Mouse (Mus musculus) intestine, embryonic 14.5 days (tissue): ENCODE data around the gene Vmn1r54. TPM values are rescaled to one million over a fixed set of nuclear protein-coding genes. Genes with fewer than 3 reads are reported as not detected.

Experiments
- ATAC-seq: fragments of 200-750 bp; cut with Nextera tagmentation; replicated peaks from 2 replicates; pipeline ENCODE4 v1.8.0; 2017; ENCODE audit warnings: low read depth, moderate number of reproducible peaks, moderate TSS enrichment, moderate library complexity; ENCODE audit not compliant: low FRiP score, low TSS enrichment
- DNase-seq: peaks from one replicate; pipeline ENCODE4 v3.0.0-alpha.2; 2018; ENCODE audit warnings: low spot score
- H3K27ac ChIP-seq: fragments of 300-500 bp; sonication (generic); 2 replicates; pipeline ENCODE4 v1.5.1; 2014; ENCODE audit warnings: low read depth, mild to moderate bottlenecking, control low read depth
- H3K27me3 ChIP-seq: fragments of 300-500 bp; sonication (generic); replicated peaks from 2 replicates; pipeline ENCODE4 v1.6.1; 2014; ENCODE audit warnings: low read length, control low read depth; ENCODE audit not compliant: control insufficient read depth, insufficient read depth
- H3K36me3 ChIP-seq: fragments of 300-500 bp; sonication (generic); 2 replicates; pipeline ENCODE4 v1.6.1; 2014; ENCODE audit warnings: low read length, control low read depth; ENCODE audit not compliant: control insufficient read depth, insufficient read depth
- H3K4me1 ChIP-seq: fragments of 300-500 bp; sonication (generic); replicated peaks from 2 replicates; pipeline ENCODE4 v1.6.1; 2014; ENCODE audit warnings: low read length, control low read depth, mixed read lengths; ENCODE audit not compliant: control insufficient read depth, insufficient read depth
- H3K4me2 ChIP-seq: fragments of 300-500 bp; sonication (generic); 2 replicates; pipeline ENCODE4 v1.6.1; 2014; ENCODE audit warnings: low read length
- H3K4me3 ChIP-seq: fragments of 300-500 bp; sonication (generic); 2 replicates; pipeline ENCODE4 v1.5.1; 2014; ENCODE audit warnings: low read depth, low read length, control low read depth, mixed read lengths
- H3K9ac ChIP-seq: fragments of 300-500 bp; sonication (generic); 2 replicates; pipeline ENCODE4 v1.6.1; 2014; ENCODE audit warnings: mild to moderate bottlenecking, low read length
- H3K9me3 ChIP-seq: fragments of 300-500 bp; sonication (generic); 2 replicates; pipeline ENCODE4 v1.6.1; 2016; ENCODE audit warnings: low read length, control low read depth; ENCODE audit not compliant: control insufficient read depth
- WGBS: fragments of 180-500 bp; shearing (Covaris S2); extraction: QIAGEN DNeasy Blood & Tissue Kit; methylation state at CpG from one replicate; pipeline ENCODE4 v1.1.7; 2014; 5-methylcytosine and 5-hydroxymethylcytosine counted together
- polyA plus RNA-seq: library from polyadenylated mRNA; unstranded; fragments of >200 nt; fragmentation: Nextera tagmentation; extraction: Ambion mirVana; gene quantifications from 2 replicates; pipeline ENCODE4 v1.2.1, GENCODE M21; 2014

The Vmn1r54 gene
- polyA plus RNA-seq, 1 experiment from 2014 or later = not detected

- Histone ChIP-seq H3K4me1 (no peaks in the 10 kb centered on the region), H3K27ac (no peak overlapping the region), H3K36me3 (no peaks in the 10 kb centered on the region), H3K9ac (no peak overlapping the region), H3K4me3 (no peak overlapping the region), H3K9me3 (peaks cover 6% of the 10 kb centered on the region; the same call in 1 of the 2 replicates), H3K27me3 (no peaks in the 10 kb centered on the region), H3K4me2 (no peak overlapping the region)
- ATAC-seq (no peak), DNase-seq (no peak)
- 83% methylated on average over 87 of the region's 87 CpGs for WGBS
Measured at GRCm38 (mm10) chr6:90308839-90309778, 63.0 kb downstream of the Vmn1r54 start.

GRCm38 (mm10) chr6:90315961-90316360 lies 69.9 kb downstream of the Vmn1r54 start:
- Histone ChIP-seq H3K36me3 (no peaks in the 10 kb centered on the region), H3K9ac (no peak overlapping the region), H3K4me2 (no peak overlapping the region), H3K4me1 (no peaks in the 10 kb centered on the region), H3K9me3 (no peaks in the 10 kb centered on the region), H3K27ac (no peak overlapping the region), H3K27me3 (no peaks in the 10 kb centered on the region), H3K4me3 (no peak overlapping the region)
- ATAC-seq = no peak
- 85% methylated on average over 5 of the region's 5 CpGs for WGBS
- no peak for DNase-seq

GRCm38 (mm10) chr6:90317510-90318258 lies 71.6 kb downstream of the Vmn1r54 start:
- no peak overlapping the region for H3K4me3 ChIP-seq
- 83% methylated on average over 2 of the region's 2 CpGs for WGBS
- no peak for ATAC-seq
- H3K4me2 ChIP-seq = no peak overlapping the region
- DNase-seq = no peak
- no peaks in the 10 kb centered on the region for H3K27me3 ChIP-seq
- no peaks in the 10 kb centered on the region for H3K9me3 ChIP-seq
- H3K36me3 ChIP-seq = no peaks in the 10 kb centered on the region
- no peak overlapping the region for H3K9ac ChIP-seq
- no peaks in the 10 kb centered on the region for H3K4me1 ChIP-seq
- H3K27ac ChIP-seq = no peak overlapping the region

- no peaks in the 10 kb centered on the region for H3K27me3 ChIP-seq
- no peaks in the 10 kb centered on the region for H3K9me3 ChIP-seq
- DNase-seq = no peak
- no peak overlapping the region for H3K4me2 ChIP-seq
- no peaks in the 10 kb centered on the region for H3K36me3 ChIP-seq
- H3K27ac ChIP-seq = no peak overlapping the region
- H3K4me1 ChIP-seq = no peaks in the 10 kb centered on the region
- no peak overlapping the region for H3K4me3 ChIP-seq
- H3K9ac ChIP-seq = no peak overlapping the region
- 95% methylated on average over 2 of the region's 2 CpGs for WGBS
- no peak for ATAC-seq
Measured at GRCm38 (mm10) chr6:90319019-90319418, 72.9 kb downstream of the Vmn1r54 start.

DNA sequence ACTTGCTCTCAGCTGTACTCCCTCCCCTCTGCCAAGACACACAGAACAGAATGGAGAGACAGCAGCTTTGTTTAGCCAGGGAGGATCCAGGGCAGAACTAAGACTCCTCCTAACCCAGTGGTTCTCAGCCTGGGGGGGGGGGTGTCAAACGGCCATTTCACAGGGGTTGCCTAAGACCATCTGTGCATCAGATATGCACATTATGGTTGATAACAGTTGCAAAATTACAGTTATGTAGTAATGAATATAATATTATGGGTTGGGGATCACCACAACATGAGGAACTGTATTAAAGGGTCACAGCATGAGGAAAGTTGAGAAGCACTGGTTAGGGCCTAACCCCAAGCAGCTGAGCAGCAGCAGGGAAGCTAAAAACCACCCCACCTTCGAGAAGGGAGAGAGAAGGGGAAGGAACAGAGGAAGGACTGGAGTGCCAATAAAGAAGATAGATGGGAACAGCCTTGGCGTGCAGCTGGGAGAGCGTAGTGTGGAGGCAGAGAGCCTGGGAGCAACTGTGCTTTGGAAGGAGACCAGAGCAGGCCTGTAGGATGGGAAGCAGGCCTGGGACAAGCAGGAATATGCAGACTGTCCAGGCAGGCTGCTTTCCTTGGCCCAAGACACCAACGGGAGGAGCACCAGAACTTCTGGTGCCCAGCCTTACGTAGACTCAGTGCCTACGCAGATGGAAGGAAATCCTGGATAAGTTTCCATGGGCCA lies 73.5 kb downstream of the Vmn1r54 start:
- no peak overlapping the region for H3K27ac ChIP-seq
- no peak overlapping the region for H3K9ac ChIP-seq
- H3K9me3 ChIP-seq = no peaks in the 10 kb centered on the region
- H3K4me3 ChIP-seq = no peak overlapping the region
- 65% methylated on average over 7 of the region's 7 CpGs for WGBS
- no peaks in the 10 kb centered on the region for H3K4me1 ChIP-seq
- ATAC-seq (no peak), DNase-seq (no peak)
- H3K27me3 ChIP-seq = no peaks in the 10 kb centered on the region
- no peak overlapping the region for H3K4me2 ChIP-seq
- no peaks in the 10 kb centered on the region for H3K36me3 ChIP-seq

- no peaks in the 10 kb centered on the region for H3K36me3 ChIP-seq
- H3K9me3 ChIP-seq = no peaks in the 10 kb centered on the region
- H3K9ac ChIP-seq = no peak overlapping the region
- no peak overlapping the region for H3K27ac ChIP-seq
- DNase-seq (no peak), ATAC-seq (no peak)
- no peak overlapping the region for H3K4me3 ChIP-seq
- 0 out of 2 replicates have a peak, but pooled peaks cover 1% of the 10 kb centered on the region for H3K27me3 ChIP-seq
- no peak overlapping the region for H3K4me2 ChIP-seq
- WGBS = 75% methylated on average over 5 of the region's 5 CpGs
- no peaks in the 10 kb centered on the region for H3K4me1 ChIP-seq
Measured at GRCm38 (mm10) chr6:90320429-90320828, 74.3 kb downstream of the Vmn1r54 start.

Other genes starting within 250 kb of the Vmn1r54 start
- gene Vmn1r47, start 230.2 kb upstream of the Vmn1r54 start, polyA plus RNA-seq = not detected in 2 replicates
- not detected in 2 replicates for gene Vmn1r48, start 209.5 kb upstream of the Vmn1r54 start, polyA plus RNA-seq
- gene Vmn1r49, start 167.8 kb upstream of the Vmn1r54 start, polyA plus RNA-seq = not detected in 2 replicates
- not detected in 2 replicates for gene Vmn1r50, start 144.9 kb upstream of the Vmn1r54 start, polyA plus RNA-seq
- gene Vmn1r51, start 123.7 kb upstream of the Vmn1r54 start, polyA plus RNA-seq = 0.04 TPM in 1 of 2 replicates, not detected in the other
- gene Vmn1r52, start 71.5 kb upstream of the Vmn1r54 start, polyA plus RNA-seq = not detected in 2 replicates
- not detected in 2 replicates for gene V1ra8, start 43.5 kb upstream of the Vmn1r54 start, polyA plus RNA-seq
- gene Vmn1r53, start 21.9 kb upstream of the Vmn1r54 start, polyA plus RNA-seq = not detected in 2 replicates
- not detected in 2 replicates for gene BC048671, start 54.9 kb downstream of the Vmn1r54 start, polyA plus RNA-seq
- 0.28 and 0.46 TPM in 2 replicates for gene Chst13, start 78.9 kb downstream of the Vmn1r54 start, polyA plus RNA-seq
- not detected in 2 replicates for gene Uroc1, start 87.0 kb downstream of the Vmn1r54 start, polyA plus RNA-seq
- gene Zxdc, start 123.2 kb downstream of the Vmn1r54 start, polyA plus RNA-seq = 9.7 and 9.9 TPM in 2 replicates
- 0.46 TPM in 2 replicates for gene Cfap100, start 182.5 kb downstream of the Vmn1r54 start, polyA plus RNA-seq
- 3.0 and 5.1 TPM in 2 replicates for gene Klf15, start 216.3 kb downstream of the Vmn1r54 start, polyA plus RNA-seq
- gene Aldh1l1, start 240.1 kb downstream of the Vmn1r54 start, polyA plus RNA-seq = 5.2 and 7.8 TPM in 2 replicates